Mouse (Mus musculus) splenic B cell, adult 2 months (primary cell): ENCODE measurements at regions not wholly inside any gene's neighbourhood (a gene's known extent, or its start where the extent isn't known, plus 50 kb on each side); places are given as distances from the start of the nearest gene placed in this dataset.

Experiments
- DNase-seq: peaks from one replicate; pipeline ENCODE4 v3.0.0-alpha.2; 2011; ENCODE audit warnings: low read depth, low spot score
- H3K27me3 ChIP-seq: 2 replicates; pipeline ENCODE4 v1.6.1; 2012; ENCODE audit warnings: mild to moderate bottlenecking, low read length, moderate library complexity, mixed read lengths; ENCODE audit not compliant: control insufficient read depth, poor library complexity, insufficient read depth, severe bottlenecking
- H3K36me3 ChIP-seq: 2 replicates; pipeline ENCODE4 v1.6.1; 2012; ENCODE audit warnings: mild to moderate bottlenecking, low read length, moderate library complexity, mixed read lengths; ENCODE audit not compliant: control insufficient read depth, poor library complexity, insufficient read depth, severe bottlenecking

DNA sequence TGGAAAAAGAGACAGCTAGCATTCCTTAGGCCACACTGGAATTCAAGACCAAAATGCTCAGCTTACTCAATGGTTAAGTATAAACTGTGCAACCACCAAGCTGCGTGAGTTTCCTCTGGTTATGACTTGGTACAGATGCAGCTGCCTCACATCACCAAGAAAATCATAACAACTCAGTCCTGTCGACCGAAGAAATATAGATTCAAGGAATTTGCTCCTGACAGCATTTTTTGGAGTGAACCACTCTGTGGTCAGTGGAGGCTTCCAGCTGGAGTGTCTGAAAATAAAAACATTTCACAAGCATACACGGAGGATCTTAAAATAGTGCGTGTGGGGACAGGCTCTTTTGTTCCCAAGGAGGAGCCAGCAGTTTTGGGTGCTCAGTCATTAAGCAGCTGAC, 253.8 kb downstream of the Bckdhb start:
- DNase-seq: no peak
- Histone ChIP-seq H3K36me3 (no peaks in the 10 kb centered on the region), H3K27me3 (no peaks in the 10 kb centered on the region)

GRCm38 (mm10) chr9:84179238-84179637, 254.3 kb downstream of the Bckdhb start:
- Histone ChIP-seq H3K27me3 (no peaks in the 10 kb centered on the region), H3K36me3 (no peaks in the 10 kb centered on the region)
- no peak for DNase-seq

DNA sequence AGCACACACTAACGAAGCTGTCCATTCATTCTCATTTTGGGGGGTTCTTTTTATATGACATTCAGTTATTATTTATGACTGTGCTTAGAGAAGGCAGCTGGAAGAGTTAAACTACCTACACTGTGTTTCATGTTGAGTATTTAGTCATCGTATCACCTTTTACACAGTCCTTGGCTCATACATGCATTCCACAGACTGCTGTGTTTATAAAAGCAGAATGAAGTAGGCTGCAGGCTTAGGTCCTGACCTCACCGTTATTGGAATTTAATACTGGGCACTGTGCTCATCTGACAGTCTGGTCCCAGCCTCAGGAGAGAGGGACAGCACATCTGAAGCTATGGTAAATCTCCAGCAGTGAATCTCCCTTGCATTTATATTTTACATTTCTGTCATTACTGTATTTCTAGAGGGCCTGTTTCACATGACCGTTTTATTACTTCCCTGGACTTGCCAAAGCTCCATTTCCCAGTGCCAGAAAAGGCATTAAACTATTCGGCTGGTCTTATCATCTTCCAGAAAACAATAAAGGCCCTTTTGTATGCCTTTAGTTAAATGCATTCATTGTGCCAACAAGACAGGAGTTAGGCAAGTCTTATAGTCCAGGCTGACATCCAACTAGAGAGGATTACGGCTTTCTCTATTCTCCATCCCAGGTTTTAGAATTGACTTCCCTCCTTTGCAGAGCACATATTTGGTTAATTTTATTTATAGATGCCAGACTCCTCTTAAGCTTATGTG, 258.9 kb downstream of the Bckdhb start:
- no peak for DNase-seq
- no peaks in the 10 kb centered on the region for H3K36me3 ChIP-seq
- H3K27me3 ChIP-seq: no peaks in the 10 kb centered on the region

GRCm38 (mm10) chr9:84187531-84187930, 262.6 kb downstream of the Bckdhb start:
- Histone ChIP-seq H3K36me3 (no peaks in the 10 kb centered on the region), H3K27me3 (no peaks in the 10 kb centered on the region)
- no peak for DNase-seq

DNA sequence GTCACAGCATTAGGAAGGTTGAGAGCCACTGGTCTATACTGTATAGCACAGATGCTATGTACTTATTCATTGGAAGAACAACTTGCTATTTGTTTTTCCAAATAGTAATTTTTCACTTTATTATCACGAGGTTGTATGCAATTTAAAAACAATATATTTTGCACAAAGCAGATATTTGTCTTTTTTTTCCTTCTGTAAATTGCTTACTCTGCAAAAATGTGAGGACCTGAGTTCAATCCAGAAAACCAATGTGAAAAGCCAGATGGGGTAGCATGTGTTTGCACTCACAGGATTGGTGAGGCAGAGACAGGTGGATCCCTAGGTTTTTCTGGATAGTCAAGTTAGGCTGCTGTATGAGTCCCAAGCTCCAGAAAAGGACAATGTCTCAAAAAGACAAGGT, 268.5 kb downstream of the Bckdhb start:
- no peak for DNase-seq
- H3K27me3 ChIP-seq: no peaks in the 10 kb centered on the region

GRCm38 (mm10) chr9:84194716-84195115, 269.8 kb downstream of the Bckdhb start:
- no peak for DNase-seq
- Histone ChIP-seq H3K27me3 (no peaks in the 10 kb centered on the region), H3K36me3 (no peaks in the 10 kb centered on the region)

More for the DNA sequence above, 268.5 kb downstream of the Bckdhb start:
- no peaks in the 10 kb centered on the region for H3K36me3 ChIP-seq

GRCm38 (mm10) chr9:84195338-84195737, 270.4 kb downstream of the Bckdhb start:
- DNase-seq: no peak
- Histone ChIP-seq H3K27me3 (no peaks in the 10 kb centered on the region), H3K36me3 (no peaks in the 10 kb centered on the region)

DNA sequence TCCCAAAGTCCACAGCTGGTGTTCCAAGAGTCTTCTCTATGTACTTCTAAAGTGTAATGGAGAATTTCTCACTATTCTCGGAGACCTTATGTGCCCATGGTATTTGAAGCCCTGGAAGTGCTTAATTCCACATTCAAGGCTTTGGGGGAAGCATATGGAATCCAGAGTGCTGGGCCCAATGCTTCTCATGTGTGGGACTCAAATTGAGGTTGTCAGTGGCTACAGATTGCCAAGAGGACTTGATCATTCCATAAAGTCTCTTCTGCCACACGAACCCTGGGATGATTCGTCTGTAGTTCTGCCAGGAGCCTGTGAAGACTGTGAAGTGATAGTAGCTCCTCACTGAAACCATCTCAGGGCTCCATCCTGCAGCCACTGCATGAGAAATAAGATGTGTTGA, 275.3 kb downstream of the Bckdhb start:
- no peaks in the 10 kb centered on the region for H3K36me3 ChIP-seq
- DNase-seq: no peak

DNA sequence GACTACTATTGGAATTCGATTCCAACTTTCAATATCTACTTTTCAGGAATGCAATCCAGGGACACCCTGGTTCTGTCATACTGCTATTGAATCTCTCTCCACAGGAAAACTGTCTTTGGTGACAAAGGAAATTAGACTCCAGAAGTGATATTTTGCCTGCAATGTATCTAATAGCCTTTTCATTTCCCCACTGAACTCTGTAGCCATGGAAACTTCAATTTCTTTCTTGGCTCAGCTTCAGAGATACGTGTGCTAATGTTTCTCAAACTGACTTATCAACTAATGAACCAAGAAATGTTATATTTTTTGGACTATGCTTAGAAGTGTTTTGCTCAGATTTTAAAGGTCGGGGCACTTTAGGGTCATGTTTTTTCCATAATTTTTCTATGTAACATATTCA, 279.1 kb downstream of the Bckdhb start:
- no peak for DNase-seq
- H3K27me3 ChIP-seq: no peaks in the 10 kb centered on the region
- no peaks in the 10 kb centered on the region for H3K36me3 ChIP-seq

More for the DNA sequence above, 275.3 kb downstream of the Bckdhb start:
- H3K27me3 ChIP-seq: no peaks in the 10 kb centered on the region

GRCm38 (mm10) chr9:84240491-84240975, 315.6 kb downstream of the Bckdhb start:
- Histone ChIP-seq H3K27me3 (no peaks in the 10 kb centered on the region), H3K36me3 (no peaks in the 10 kb centered on the region)
- no peak for DNase-seq

GRCm38 (mm10) chr9:84249765-84250164, 324.8 kb downstream of the Bckdhb start:
- H3K27me3 ChIP-seq: no peaks in the 10 kb centered on the region
- no peak for DNase-seq
- no peaks in the 10 kb centered on the region for H3K36me3 ChIP-seq

DNA sequence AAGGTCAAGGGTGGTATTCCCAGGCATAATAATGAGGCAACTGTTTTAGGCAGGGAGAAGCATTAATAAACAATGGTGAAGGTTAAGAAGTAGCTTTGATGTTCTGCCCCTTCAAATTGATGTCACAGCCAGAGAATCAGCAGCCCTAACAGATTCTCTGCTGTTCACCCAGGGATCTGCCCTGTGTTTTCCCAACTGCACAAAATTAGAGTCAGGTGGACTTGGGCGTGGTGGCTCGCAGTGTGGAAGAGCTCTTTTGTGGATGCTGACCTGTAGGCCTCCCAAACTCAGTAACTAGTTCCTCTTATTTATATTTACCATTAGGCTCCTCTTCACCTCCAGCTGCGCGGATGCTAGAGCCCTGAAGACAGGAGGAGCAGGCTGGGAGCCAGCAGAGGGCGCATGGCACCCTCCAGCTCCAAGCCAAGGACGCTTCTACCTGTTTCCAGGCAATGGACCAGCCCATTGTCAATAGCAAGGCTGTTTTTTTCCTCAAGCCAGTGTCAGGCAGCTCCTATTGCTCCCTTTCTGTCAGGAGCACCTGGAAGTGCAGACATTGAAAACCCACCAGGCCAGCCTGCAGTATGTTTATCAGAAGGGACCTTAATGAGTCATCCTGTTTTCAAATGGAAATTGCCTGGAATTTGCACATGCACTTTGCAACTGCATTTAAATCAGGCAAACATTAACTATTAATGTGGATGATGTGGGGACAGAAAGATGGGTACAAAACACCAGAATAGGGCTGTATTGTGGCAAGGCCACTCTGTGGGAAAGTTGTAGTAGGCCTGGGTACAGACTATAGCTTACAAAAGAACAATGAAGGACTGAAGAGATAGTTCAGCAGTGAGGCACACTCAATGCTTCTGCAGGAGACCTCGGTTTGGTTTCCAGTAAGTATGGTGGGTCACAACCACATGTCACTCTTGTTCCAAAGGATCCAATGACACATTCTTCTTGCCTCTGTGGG, 328.4 kb downstream of the Bckdhb start:
- DNase-seq: peak; percentile 61

GRCm38 (mm10) chr9:84258488-84258887, 333.5 kb downstream of the Bckdhb start:
- no peaks in the 10 kb centered on the region for H3K36me3 ChIP-seq
- DNase-seq: no peak
- H3K27me3 ChIP-seq: no peaks in the 10 kb centered on the region

More for the DNA sequence above, 328.4 kb downstream of the Bckdhb start:
- H3K27me3 ChIP-seq: no peaks in the 10 kb centered on the region
- H3K36me3 ChIP-seq: no peaks in the 10 kb centered on the region

- no peak for DNase-seq
- Histone ChIP-seq H3K36me3 (no peaks in the 10 kb centered on the region), H3K27me3 (no peaks in the 10 kb centered on the region)
Observed at GRCm38 (mm10) chr9:84259751-84260150, 334.8 kb downstream of the Bckdhb start.

DNA sequence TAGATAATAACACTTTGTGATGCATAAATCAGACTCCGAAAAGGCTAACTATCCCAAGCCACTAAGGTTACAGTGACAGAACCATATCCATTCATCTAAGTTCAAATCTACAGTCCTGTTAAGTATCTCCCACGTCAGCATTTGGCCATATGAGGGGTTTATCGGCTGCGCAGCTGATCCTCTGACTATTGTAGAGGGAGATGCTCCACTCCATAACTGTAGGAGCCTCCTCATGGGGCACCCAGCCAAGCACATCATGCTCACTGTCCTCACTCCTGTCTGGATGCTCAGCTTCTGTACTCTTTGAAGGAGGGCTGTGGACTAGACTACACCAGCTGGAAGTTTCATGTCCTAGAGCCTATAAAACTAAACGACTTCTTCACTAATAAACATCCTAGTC, 337.2 kb downstream of the Bckdhb start:
- DNase-seq: no peak
- H3K36me3 ChIP-seq: no peaks in the 10 kb centered on the region
- H3K27me3 ChIP-seq: no peaks in the 10 kb centered on the region
